Mouse (Mus musculus) heart, adult 2 months (tissue): ENCODE results near the gene Nemp1. TPM values are rescaled to one million over a fixed set of nuclear protein-coding genes. Genes with fewer than 3 reads are reported as not detected.

Source experiments
- DNase-seq, 2 experiments: peaks; one replicate each; pipeline ENCODE4 v3.0.0; 2021
- H3K27ac ChIP-seq: fragments of 200-600 bp; 2 replicates; pipeline ENCODE4 v1.8.1; 2022
- H3K27me3 ChIP-seq: fragments of 200-500 bp; 2 replicates; pipeline ENCODE4 v1.6.1; 2012; ENCODE audit warnings: mild to moderate bottlenecking, low read length, inconsistent platforms, mixed read lengths; ENCODE audit not compliant: control insufficient read depth, insufficient read depth
- H3K36me3 ChIP-seq: fragments of 200-500 bp; 2 replicates; pipeline ENCODE4 v1.6.1; 2012; ENCODE audit warnings: low read length, inconsistent platforms; ENCODE audit not compliant: control insufficient read depth, insufficient read depth
- H3K4me1 ChIP-seq: fragments of 200-500 bp; 2 replicates; pipeline ENCODE4 v1.6.1; 2011; ENCODE audit warnings: low read length; ENCODE audit not compliant: control insufficient read depth, insufficient read depth
- H3K4me3 ChIP-seq: fragments of 200-600 bp; 2 replicates; pipeline ENCODE4 v1.8.1; 2022
- H3K79me2 ChIP-seq: fragments of 200-500 bp; replicated peaks from 2 replicates; pipeline ENCODE4 v1.6.1; 2012; ENCODE audit warnings: mild to moderate bottlenecking, inconsistent platforms, low read length, moderate library complexity, mixed read lengths; ENCODE audit not compliant: control insufficient read depth, insufficient read depth
- H3K9ac ChIP-seq: fragments of 200-500 bp; 2 replicates; pipeline ENCODE4 v1.6.1; 2012; ENCODE audit warnings: low read depth, mild to moderate bottlenecking, control low read depth, inconsistent platforms, low read length, mixed read lengths
- CTCF ChIP-seq: fragments of 200-600 bp; IDR thresholded peaks from 2 replicates; pipeline ENCODE4 v1.8.1; 2022; ENCODE audit warnings: antibody characterized with exemption, mild to moderate bottlenecking, moderate library complexity
- EP300 ChIP-seq: fragments of 200-500 bp; IDR thresholded peaks from 2 replicates; pipeline ENCODE4 v1.6.1; 2011; ENCODE audit warnings: low read depth, low read length, control low read depth; ENCODE audit not compliant: insufficient read depth
- POLR2A ChIP-seq: fragments of 200-500 bp; IDR thresholded peaks from 2 replicates; pipeline ENCODE4 v1.6.1; 2011; ENCODE audit warnings: mild to moderate bottlenecking, low read depth, low read length, control low read depth; ENCODE audit not compliant: insufficient read depth
- WGBS: fragments of 180-500 bp; shearing (Covaris S2); methylation state at CpG from one replicate; pipeline ENCODE4 v1.1.7; 2018; 5-methylcytosine and 5-hydroxymethylcytosine counted together
- intact Hi-C: fragments of 180-260 bp; cut with DNase I; formaldehyde crosslinking; loops from one replicate; pipeline ENCODE4 v1.15.1; 2025
- polyA plus RNA-seq: library from polyadenylated mRNA; depleted of rRNA; stranded (reverse); fragments of >200 nt; gene quantifications from 2 replicates; pipeline ENCODE4 v1.2.3, GENCODE M21; 2012
- total RNA-seq, 2 experiments: library from RNA; stranded (reverse); gene quantifications; 2 replicates each; pipeline ENCODE4 v1.2.3; 2021

The Nemp1 gene
- total and polyA plus RNA-seq, 3 experiments, result 2.2 to 4.2 (median 3.7) TPM

DNA sequence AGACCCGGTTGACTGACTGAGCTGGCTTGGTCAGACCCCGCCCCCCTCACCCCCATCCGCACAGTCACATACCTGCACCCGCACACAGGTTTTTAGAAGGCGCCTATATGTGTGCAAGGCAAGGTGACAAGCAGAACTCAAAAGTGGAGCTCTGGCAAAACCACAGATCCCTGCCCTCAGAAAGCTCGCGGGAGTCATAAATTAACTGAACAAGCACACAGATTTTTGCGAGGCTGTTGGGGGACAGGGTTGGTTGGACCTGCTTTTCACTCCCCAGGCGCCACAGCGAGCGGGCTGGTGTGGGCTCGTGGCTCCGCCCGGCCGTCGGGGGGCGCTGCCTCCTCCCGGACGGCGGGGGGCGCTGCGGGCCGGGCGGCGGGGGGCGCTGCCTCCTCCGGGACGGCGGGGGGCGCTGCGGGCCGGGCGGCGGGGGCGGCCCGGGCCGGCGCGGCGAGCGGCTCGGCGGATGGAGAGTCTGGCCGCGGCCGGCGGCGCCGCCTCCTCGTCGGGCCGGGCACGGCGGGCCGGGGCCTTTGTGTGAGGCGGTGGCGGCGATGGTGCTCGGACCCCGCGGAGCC, 72.5 kb downstream of the Nemp1 start, which contains the start of gene Zbtb39:
Zbtb39 (plus strand) TSS at position 456 of the 578 bp plus-strand sequence.
- Histone ChIP-seq H3K27ac (peak within 1 kb of the TSS; percentile 77), H3K4me1 (peaks cover 1% of the 10 kb centered on the region; the same call in 1 of the 2 replicates), H3K36me3 (no peaks in the 10 kb centered on the region), H3K27me3 (no peaks in the 10 kb centered on the region), H3K4me3 (peak within 1 kb of the TSS; percentile 77), H3K79me2 (peaks cover 4% of the 10 kb centered on the region; the same call in 1 of the 2 replicates), H3K9ac (peak within 1 kb of the TSS; percentile 100)
- TF ChIP-seq EP300, result no peak
- peak; percentile 74 for TF ChIP-seq CTCF
- intact Hi-C loops, result loop anchor here (5.0 to 10.0 kb wide), 5 partner anchors 62 to 268 kb away; partner anchors contain the start of genes Hsd17b6, Lrp1 and Stat6
- DNase-seq, result peak; percentile 88 to 92
- WGBS, result 6% methylated on average over 60 of the region's 61 CpGs

DNA sequence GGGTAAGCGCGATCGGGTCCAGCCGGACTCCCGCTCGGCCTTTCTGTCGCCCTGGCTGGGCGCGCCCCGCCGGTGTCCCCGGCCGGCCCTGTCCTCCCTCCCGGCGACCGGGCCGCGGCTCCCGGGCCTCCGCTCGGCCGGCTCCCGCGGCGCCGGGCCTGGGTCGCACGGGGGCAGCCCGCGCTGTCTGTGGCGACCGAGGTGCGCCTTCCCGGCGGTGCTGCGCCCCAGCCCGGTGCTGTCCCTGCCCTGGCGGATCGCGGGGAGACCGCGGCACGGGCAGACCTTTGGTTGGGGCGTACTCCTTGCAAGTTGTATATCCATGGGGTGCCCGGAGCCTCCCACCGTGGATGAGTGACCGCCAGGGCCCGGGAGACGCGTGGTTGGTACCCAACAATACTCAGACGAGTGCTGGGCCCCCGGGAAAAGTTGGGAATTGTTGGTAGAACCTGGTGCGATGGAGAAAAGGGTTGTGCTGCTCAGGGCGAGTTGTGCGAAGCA, 73.0 kb downstream of the Nemp1 start:
- no peaks in the 10 kb centered on the region for H3K27me3 ChIP-seq
- no peak for DNase-seq
- H3K36me3 ChIP-seq, result no peaks in the 10 kb centered on the region
- WGBS, result under 1% methylated on average over 55 of the region's 55 CpGs
- peaks cover 4% of the 10 kb centered on the region; the same call in 1 of the 2 replicates for H3K79me2 ChIP-seq
- H3K4me1 ChIP-seq, result peaks cover 1% of the 10 kb centered on the region; the same call in 1 of the 2 replicates
- no peak for TF ChIP-seq CTCF
- intact Hi-C loops, result loop anchor here (5.0 to 10.0 kb wide), 5 partner anchors 62 to 268 kb away; partner anchors contain the start of genes Hsd17b6, Lrp1 and Stat6
- H3K4me3 ChIP-seq, result peak overlapping the region; percentile 77
- peak overlapping the region; percentile 77 for H3K27ac ChIP-seq
- peak overlapping the region; percentile 100 for H3K9ac ChIP-seq

DNA sequence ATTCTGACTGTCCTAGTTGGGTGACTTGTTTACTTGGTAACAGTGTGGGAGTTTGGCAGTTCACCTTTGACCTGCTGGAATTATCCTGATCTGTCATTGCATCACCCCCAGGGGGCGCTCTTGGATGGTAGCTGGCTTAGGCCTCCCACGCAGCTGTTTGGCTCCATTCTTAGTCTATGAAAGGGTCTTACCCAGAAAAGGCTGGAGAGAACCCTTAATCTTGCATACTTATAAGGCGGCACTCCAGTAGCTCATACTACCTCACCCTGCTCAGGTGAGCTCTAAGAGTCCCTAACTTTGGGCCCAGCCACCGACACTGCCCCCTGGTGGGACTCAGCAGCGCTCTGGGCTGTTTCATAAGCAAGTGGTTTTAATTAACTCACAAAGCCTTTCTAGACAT, 78.0 kb downstream of the Nemp1 start:
- Histone ChIP-seq H3K36me3 (no peaks in the 10 kb centered on the region), H3K4me3 (no peak overlapping the region), H3K4me1 (no peaks in the 10 kb centered on the region; the same call in 1 of the 2 replicates), H3K27me3 (no peaks in the 10 kb centered on the region), H3K9ac (no peak overlapping the region), H3K79me2 (peaks cover 4% of the 10 kb centered on the region; the same call in 1 of the 2 replicates), H3K27ac (no peak overlapping the region)
- WGBS, result 64% methylated on average over 5 of the region's 5 CpGs
- peak; percentile 30 to 62 for DNase-seq
- intact Hi-C loops, result no loop called here
- peak; percentile 77 for TF ChIP-seq CTCF
- TF ChIP-seq EP300, result 0 out of 2 replicates have a peak, but pooled peaks have one; percentile 12
- no peak for TF ChIP-seq POLR2A

DNA sequence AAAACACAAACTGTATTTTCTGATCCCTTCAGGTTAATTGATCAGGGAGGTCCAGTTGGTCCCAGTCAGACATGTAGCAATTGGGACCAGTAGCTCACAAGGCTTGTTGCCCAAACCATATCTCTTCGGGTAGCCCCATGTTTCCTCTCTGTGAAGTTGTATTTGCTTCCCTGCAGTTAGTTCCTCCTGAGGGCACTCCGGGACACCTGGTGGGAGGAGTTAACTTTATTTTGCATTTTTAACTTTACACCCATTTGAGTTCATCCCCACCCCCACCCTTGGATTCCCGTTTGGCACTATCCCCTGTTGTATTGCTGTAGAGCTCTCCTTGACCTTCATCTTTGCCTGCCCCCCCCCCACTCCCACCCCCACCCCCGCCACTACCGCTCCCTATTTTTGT, 79.2 kb downstream of the Nemp1 start:
- Histone ChIP-seq H3K36me3 (no peaks in the 10 kb centered on the region), H3K27me3 (no peaks in the 10 kb centered on the region), H3K9ac (no peak overlapping the region), H3K4me1 (no peaks in the 10 kb centered on the region; the same call in 1 of the 2 replicates), H3K27ac (no peak overlapping the region), H3K79me2 (peaks cover 4% of the 10 kb centered on the region; the same call in 1 of the 2 replicates), H3K4me3 (no peak overlapping the region)
- no peak for DNase-seq
- no peak for TF ChIP-seq CTCF
- TF ChIP-seq POLR2A, result no peak
- WGBS, result 48% methylated on average over 5 of the region's 5 CpGs
- intact Hi-C loops, result no loop called here

DNA sequence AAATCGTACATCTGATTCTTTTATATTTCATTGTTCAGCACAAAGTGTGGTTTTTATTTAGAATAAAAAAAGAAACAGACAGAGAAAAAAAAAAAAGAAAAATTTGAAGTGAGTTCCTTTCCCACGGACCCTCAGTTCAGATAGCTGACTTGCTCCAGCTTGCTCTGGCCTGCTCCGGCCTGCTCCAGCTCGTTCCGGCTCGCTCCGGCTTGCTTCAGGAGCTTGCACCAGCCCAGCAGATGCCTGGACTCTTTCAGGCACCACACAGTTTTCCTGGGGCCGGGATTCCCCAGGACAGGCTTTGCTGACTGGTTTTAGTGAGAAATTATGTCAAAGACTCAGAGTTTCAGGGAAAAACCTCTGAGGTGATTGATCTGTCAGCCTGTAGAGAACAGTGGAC, 80.6 kb downstream of the Nemp1 start:
- H3K36me3 ChIP-seq, result no peaks in the 10 kb centered on the region

More for the DNA sequence above, 80.6 kb downstream of the Nemp1 start:
- Histone ChIP-seq H3K27me3 (no peaks in the 10 kb centered on the region), H3K9ac (no peak overlapping the region), H3K79me2 (peaks cover 4% of the 10 kb centered on the region; the same call in 1 of the 2 replicates), H3K4me1 (no peaks in the 10 kb centered on the region; the same call in 1 of the 2 replicates), H3K27ac (no peak overlapping the region), H3K4me3 (no peak overlapping the region)
- WGBS, result 78% methylated on average over 8 of the region's 8 CpGs
- intact Hi-C loops, result no loop called here
- no peak for DNase-seq
- TF ChIP-seq CTCF, result no peak
- TF ChIP-seq EP300, result no peak
- TF ChIP-seq POLR2A, result no peak
